Mouse (Mus musculus): Measurements from ENCODE around the gene B3gat1. TPM values are rescaled to one million over a fixed set of nuclear protein-coding genes. Genes with fewer than 3 reads are reported as not detected.

The B3gat1 gene
- polyA plus RNA-seq (2014; fragmentation: Nextera tagmentation; extraction: Ambion mirVana): 0.04 TPM in 1 of 2 replicates, not detected in the other

DNA sequence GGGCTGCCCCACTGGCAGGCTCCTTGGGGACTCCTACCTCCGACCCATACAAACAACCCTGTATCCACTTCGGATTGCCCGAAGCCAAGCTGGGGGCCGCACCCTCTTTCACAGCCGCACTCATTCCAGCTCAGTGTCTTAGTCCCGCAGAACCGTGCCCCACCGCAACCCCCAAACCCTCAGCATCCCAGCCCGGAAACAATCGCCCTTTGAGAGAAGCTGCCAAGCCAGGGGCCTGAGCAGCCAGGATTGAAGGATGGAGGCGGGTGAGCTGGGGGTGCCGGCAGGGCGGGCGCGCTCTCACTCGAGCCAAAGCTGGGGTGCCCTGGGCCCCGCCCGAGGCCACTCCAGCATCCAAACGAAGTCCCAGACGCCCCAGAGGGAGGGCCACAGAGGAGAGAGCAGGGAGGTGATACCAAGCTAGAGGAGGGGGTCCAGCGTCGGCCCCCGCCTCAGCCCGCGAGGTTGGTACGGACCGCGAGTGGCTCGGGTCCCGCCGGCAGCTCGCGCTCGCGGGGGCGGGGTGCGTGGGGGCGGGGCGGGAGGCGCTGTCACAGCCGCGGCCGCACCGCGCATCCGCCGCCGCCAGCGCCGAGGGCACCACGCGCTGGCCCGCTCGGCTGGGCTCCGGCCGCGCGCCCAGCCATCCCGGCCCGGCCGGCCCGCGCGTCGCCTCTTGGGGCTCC lies at the start of gene B3gat1:
B3gat1 (plus strand) TSS at position 523 of the 686 bp plus-strand sequence.
- Histone ChIP-seq H3K9me3 (replicated peaks; ENCODE audit: control insufficient read depth, low read length) (no peaks in the 10 kb centered on the region), H3K4me1 (ENCODE audit: control insufficient read depth, insufficient read depth, low read length) (no peaks in the 10 kb centered on the region; the same call in 1 of the 2 replicates), H3K27ac (ENCODE audit: low read depth, low read length) (no peak within 1 kb of the TSS), H3K4me3 (ENCODE audit: low read depth, low read length) (peak within 1 kb of the TSS; percentile 55), H3K27me3 (ENCODE audit: control insufficient read depth, insufficient read depth, low read length) (peaks cover 53% of the 10 kb centered on the region), H3K4me2 (peak within 1 kb of the TSS; percentile 95), H3K9ac (ENCODE audit: low read depth, low read length) (peak within 1 kb of the TSS; percentile 28; the same call in 1 of the 2 replicates), H3K36me3 (ENCODE audit: control insufficient read depth, insufficient read depth, low read length) (no peaks in the 10 kb centered on the region)
- ATAC-seq (replicated peaks; ENCODE audit: insufficient number of reproducible peaks, low FRiP score, low TSS enrichment): 0 out of 2 replicates have a peak, but pooled peaks have one; percentile 55
- WGBS (ENCODE audit: insufficient replicate concordance): 3% methylated on average over 16 of the region's 65 CpGs

DNA sequence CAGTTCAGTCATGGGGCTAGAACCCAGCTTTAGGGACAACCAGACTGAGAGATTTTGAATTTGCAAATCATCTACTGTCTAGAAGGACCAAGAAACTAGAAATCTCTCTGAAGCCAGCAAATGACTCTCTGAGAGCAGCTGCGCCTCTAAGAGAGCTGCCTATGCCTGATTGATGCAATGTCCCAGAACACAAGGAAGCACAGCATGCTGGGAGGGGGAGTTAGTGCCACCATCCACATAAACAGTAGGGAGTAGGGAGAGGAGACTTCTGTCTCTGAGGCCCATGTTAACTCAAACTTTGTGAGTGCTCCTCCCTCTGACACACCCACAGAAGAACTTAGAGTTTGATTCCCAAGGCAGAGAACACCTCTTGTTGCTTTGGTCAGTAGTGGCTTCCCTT lies 44.4 kb upstream of the B3gat1 start:
- Histone ChIP-seq H3K4me2 (no peak overlapping the region), H3K27me3 (ENCODE audit: control insufficient read depth, insufficient read depth, low read length) (no peaks in the 10 kb centered on the region), H3K9me3 (replicated peaks; ENCODE audit: control insufficient read depth, low read length) (no peaks in the 10 kb centered on the region), H3K4me3 (ENCODE audit: low read depth, low read length) (no peak overlapping the region), H3K4me1 (ENCODE audit: control insufficient read depth, insufficient read depth, low read length) (no peaks in the 10 kb centered on the region), H3K9ac (ENCODE audit: low read depth, low read length) (no peak overlapping the region), H3K27ac (ENCODE audit: low read depth, low read length) (no peak overlapping the region), H3K36me3 (ENCODE audit: control insufficient read depth, insufficient read depth, low read length) (no peaks in the 10 kb centered on the region)
- WGBS (ENCODE audit: insufficient replicate concordance): 62% methylated on average over 1 of the region's 1 CpGs
- no peak for ATAC-seq (replicated peaks; ENCODE audit: insufficient number of reproducible peaks, low FRiP score, low TSS enrichment)

DNA sequence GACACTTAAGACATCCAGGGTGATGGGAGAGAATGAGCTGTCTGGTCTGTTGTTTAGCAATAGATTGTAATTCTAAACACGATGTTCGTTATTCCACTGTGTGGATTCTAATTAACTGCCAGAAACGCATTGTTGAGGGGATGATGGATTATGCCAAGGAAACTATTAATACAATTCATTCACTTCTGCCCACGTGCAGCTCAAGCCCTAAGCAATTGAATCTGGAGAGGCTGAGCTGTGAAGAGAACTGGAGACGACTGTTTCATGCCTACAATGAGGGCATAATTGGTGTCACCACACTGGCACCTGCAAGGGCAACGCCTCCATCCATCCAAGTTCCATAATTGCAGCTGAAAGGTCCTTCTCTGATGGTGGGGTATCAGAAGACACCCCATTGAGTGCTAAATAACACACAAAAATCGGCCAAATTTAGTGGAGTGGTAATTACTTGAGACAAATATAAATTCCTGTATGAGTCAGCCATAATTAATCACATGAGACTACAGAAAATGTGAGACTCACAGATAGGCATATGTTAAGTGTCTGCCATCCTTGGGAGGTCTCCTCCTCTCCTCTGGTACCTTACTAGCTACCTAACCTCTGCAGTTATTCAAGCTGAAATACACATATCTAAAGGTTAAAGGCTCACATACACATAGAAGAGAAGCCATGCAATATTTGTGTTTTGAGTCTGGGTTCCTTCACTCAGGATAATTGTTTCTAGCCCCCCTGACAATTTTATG lies 43.4 kb upstream of the B3gat1 start:
- ATAC-seq (replicated peaks; ENCODE audit: insufficient number of reproducible peaks, low FRiP score, low TSS enrichment): no peak
- H3K4me1 ChIP-seq (ENCODE audit: control insufficient read depth, insufficient read depth, low read length): no peaks in the 10 kb centered on the region

DNA sequence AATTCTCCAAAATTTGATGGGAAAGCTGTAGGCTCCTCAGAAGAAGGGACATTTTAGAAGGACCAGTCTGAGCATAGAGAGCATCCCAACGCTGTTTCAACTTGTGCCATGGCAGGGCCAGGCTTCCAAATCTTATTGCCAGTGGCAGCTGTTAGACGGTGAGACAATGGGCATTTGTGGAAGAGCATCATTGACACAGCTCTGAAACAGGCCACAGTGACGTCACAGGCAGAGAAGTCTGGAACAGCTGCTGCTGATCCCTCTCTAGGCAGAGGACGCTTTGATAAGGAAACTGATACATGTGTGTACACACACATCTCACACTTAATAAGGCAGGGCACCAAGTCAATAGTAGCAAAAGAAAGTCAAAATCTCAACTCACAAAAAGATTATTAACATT lies 40.9 kb upstream of the B3gat1 start:
- no peak overlapping the region for H3K4me2 ChIP-seq
- ATAC-seq (replicated peaks; ENCODE audit: insufficient number of reproducible peaks, low FRiP score, low TSS enrichment): no peak
- H3K9me3 ChIP-seq (replicated peaks; ENCODE audit: control insufficient read depth, low read length): no peaks in the 10 kb centered on the region
- H3K4me3 ChIP-seq (ENCODE audit: low read depth, low read length): no peak overlapping the region
- H3K27ac ChIP-seq (ENCODE audit: low read depth, low read length): no peak overlapping the region
- H3K27me3 ChIP-seq (ENCODE audit: control insufficient read depth, insufficient read depth, low read length): no peaks in the 10 kb centered on the region
- H3K4me1 ChIP-seq (ENCODE audit: control insufficient read depth, insufficient read depth, low read length): no peaks in the 10 kb centered on the region
- no peaks in the 10 kb centered on the region for H3K36me3 ChIP-seq (ENCODE audit: control insufficient read depth, insufficient read depth, low read length)
- H3K9ac ChIP-seq (ENCODE audit: low read depth, low read length): no peak overlapping the region
- 70% methylated on average over 4 of the region's 4 CpGs for WGBS (ENCODE audit: insufficient replicate concordance)

More for the DNA sequence above, 43.4 kb upstream of the B3gat1 start:
- Histone ChIP-seq H3K36me3 (ENCODE audit: control insufficient read depth, insufficient read depth, low read length) (no peaks in the 10 kb centered on the region), H3K9me3 (replicated peaks; ENCODE audit: control insufficient read depth, low read length) (no peaks in the 10 kb centered on the region), H3K9ac (ENCODE audit: low read depth, low read length) (no peak overlapping the region), H3K27ac (ENCODE audit: low read depth, low read length) (no peak overlapping the region), H3K4me2 (no peak overlapping the region), H3K27me3 (ENCODE audit: control insufficient read depth, insufficient read depth, low read length) (no peaks in the 10 kb centered on the region), H3K4me3 (ENCODE audit: low read depth, low read length) (no peak overlapping the region)
- 64% methylated on average over 7 of the region's 7 CpGs for WGBS (ENCODE audit: insufficient replicate concordance)

DNA sequence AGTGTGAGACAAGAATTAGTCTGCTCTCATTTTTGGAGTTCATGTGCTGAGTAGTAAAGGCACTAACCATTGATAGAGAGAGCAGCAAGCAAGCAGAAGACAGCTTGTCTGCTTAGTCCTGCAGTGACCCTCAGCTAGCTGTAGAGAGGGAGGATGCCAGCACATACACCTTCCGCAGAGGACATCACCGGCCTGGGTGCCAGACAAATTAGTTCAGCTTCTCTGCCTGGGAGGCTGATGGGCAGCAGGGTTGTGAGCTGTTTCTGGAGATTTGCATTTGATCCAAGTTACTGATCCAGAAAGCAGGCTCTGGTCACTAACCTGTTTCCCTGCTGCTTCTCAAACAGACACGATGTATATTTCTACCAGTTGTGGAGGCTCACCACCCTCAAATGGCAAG lies 38.9 kb upstream of the B3gat1 start:
- Histone ChIP-seq H3K27ac (ENCODE audit: low read depth, low read length) (no peak overlapping the region), H3K36me3 (ENCODE audit: control insufficient read depth, insufficient read depth, low read length) (no peaks in the 10 kb centered on the region), H3K9me3 (replicated peaks; ENCODE audit: control insufficient read depth, low read length) (no peaks in the 10 kb centered on the region), H3K9ac (ENCODE audit: low read depth, low read length) (no peak overlapping the region), H3K4me2 (no peak overlapping the region), H3K4me3 (ENCODE audit: low read depth, low read length) (no peak overlapping the region), H3K4me1 (ENCODE audit: control insufficient read depth, insufficient read depth, low read length) (no peaks in the 10 kb centered on the region), H3K27me3 (ENCODE audit: control insufficient read depth, insufficient read depth, low read length) (no peaks in the 10 kb centered on the region)
- no peak for ATAC-seq (replicated peaks; ENCODE audit: insufficient number of reproducible peaks, low FRiP score, low TSS enrichment)
- 76% methylated on average over 3 of the region's 3 CpGs for WGBS (ENCODE audit: insufficient replicate concordance)

DNA sequence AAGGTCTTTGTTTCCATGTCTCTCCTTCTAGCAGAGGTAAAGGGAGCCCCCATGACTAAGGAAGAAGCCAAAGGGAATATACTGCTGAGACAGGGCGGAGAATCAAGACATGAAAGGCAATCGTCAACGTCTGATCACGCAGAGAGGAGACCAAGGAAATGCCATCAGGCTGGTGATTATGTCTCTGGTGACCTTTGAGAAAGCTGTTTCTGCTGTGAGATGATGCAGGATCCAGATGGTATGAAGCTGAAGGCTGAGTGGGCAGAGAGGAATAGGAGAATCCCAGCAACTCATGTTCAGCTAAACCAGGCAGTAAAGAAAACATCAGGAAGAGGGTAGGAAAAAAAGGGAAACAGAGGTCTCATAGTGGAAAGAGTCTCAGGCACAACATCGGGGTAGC lies 38.4 kb upstream of the B3gat1 start:
- WGBS (ENCODE audit: insufficient replicate concordance): 75% methylated on average over 5 of the region's 5 CpGs
- no peak overlapping the region for H3K4me2 ChIP-seq
- no peak overlapping the region for H3K4me3 ChIP-seq (ENCODE audit: low read depth, low read length)
- H3K4me1 ChIP-seq (ENCODE audit: control insufficient read depth, insufficient read depth, low read length): no peaks in the 10 kb centered on the region
- no peaks in the 10 kb centered on the region for H3K36me3 ChIP-seq (ENCODE audit: control insufficient read depth, insufficient read depth, low read length)
- no peak overlapping the region for H3K27ac ChIP-seq (ENCODE audit: low read depth, low read length)
- H3K9ac ChIP-seq (ENCODE audit: low read depth, low read length): no peak overlapping the region
- H3K27me3 ChIP-seq (ENCODE audit: control insufficient read depth, insufficient read depth, low read length): no peaks in the 10 kb centered on the region
- H3K9me3 ChIP-seq (replicated peaks; ENCODE audit: control insufficient read depth, low read length): no peaks in the 10 kb centered on the region
- no peak for ATAC-seq (replicated peaks; ENCODE audit: insufficient number of reproducible peaks, low FRiP score, low TSS enrichment)

DNA sequence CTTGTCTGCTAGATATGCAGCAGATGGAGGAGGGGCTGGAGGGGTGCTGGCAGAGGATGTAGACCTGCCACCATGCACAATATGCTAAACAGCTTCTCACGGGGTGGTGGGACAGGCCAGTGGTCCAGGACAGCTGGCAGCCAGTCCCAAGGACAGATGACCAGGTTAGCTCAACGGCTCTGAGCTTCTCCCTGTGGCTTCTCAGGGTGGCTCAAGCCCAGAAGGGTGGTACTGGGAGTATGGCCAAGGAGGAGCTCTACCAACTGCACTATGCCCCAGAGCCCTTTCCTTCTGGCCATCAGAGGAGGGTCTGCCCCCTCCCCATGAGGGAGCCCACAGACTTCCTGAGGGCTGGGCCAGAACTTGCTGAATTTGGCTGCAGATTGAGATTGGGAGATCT lies 35.2 kb upstream of the B3gat1 start:
- H3K4me3 ChIP-seq (ENCODE audit: low read depth, low read length): no peak overlapping the region
- H3K27me3 ChIP-seq (ENCODE audit: control insufficient read depth, insufficient read depth, low read length): no peaks in the 10 kb centered on the region
- WGBS (ENCODE audit: insufficient replicate concordance): 65% methylated on average over 2 of the region's 2 CpGs
- ATAC-seq (replicated peaks; ENCODE audit: insufficient number of reproducible peaks, low FRiP score, low TSS enrichment): no peak
- H3K27ac ChIP-seq (ENCODE audit: low read depth, low read length): no peak overlapping the region
- H3K4me1 ChIP-seq (ENCODE audit: control insufficient read depth, insufficient read depth, low read length): no peaks in the 10 kb centered on the region
- no peak overlapping the region for H3K9ac ChIP-seq (ENCODE audit: low read depth, low read length)
- no peak overlapping the region for H3K4me2 ChIP-seq
- H3K36me3 ChIP-seq (ENCODE audit: control insufficient read depth, insufficient read depth, low read length): no peaks in the 10 kb centered on the region
- no peaks in the 10 kb centered on the region for H3K9me3 ChIP-seq (replicated peaks; ENCODE audit: control insufficient read depth, low read length)

DNA sequence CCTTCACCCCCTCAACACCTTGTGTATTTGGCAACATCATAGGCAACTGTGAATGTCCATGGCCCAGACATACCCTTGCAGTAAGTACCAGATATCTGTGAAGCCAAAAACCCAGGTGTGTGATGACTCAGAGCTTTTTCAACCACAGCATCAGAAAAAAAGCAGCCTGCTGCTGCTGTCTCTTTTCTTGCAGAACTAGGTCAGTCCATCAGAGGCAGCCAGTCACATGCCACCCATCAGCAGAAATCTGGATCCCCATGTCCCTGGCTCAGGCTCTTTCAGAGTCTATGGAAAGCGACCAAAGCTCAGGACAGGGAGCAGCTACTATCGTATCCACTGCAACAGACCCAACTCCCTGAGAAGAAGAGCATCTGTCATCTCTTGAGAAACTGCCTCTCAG lies 33.2 kb upstream of the B3gat1 start:
- H3K4me2 ChIP-seq: no peak overlapping the region
- no peaks in the 10 kb centered on the region for H3K4me1 ChIP-seq (ENCODE audit: control insufficient read depth, insufficient read depth, low read length)
- no peak overlapping the region for H3K9ac ChIP-seq (ENCODE audit: low read depth, low read length)
- no peak for ATAC-seq (replicated peaks; ENCODE audit: insufficient number of reproducible peaks, low FRiP score, low TSS enrichment)
- no peak overlapping the region for H3K27ac ChIP-seq (ENCODE audit: low read depth, low read length)
- H3K36me3 ChIP-seq (ENCODE audit: control insufficient read depth, insufficient read depth, low read length): no peaks in the 10 kb centered on the region
- no peak overlapping the region for H3K4me3 ChIP-seq (ENCODE audit: low read depth, low read length)
- 73% methylated on average over 2 of the region's 2 CpGs for WGBS (ENCODE audit: insufficient replicate concordance)
- H3K27me3 ChIP-seq (ENCODE audit: control insufficient read depth, insufficient read depth, low read length): no peaks in the 10 kb centered on the region
- H3K9me3 ChIP-seq (replicated peaks; ENCODE audit: control insufficient read depth, low read length): no peaks in the 10 kb centered on the region

All from heart, embryonic 11.5 days (tissue).